Mouse (Mus musculus) urinary bladder, postnatal 36 days (tissue): ENCODE data around the gene Ppp3cb.
"Not testable (repeated sequence)": the region's sequence is repeated elsewhere in the genome, so short reads cannot be mapped to it uniquely, and the experiment has no call there.

Experiments
- DNase-seq, 2 experiments: peaks; one replicate each; pipeline ENCODE4 v3.0.0; 2022; ENCODE audit warnings: low spot score in 2 of 2, mixed read lengths in 1 of 2

Ppp3cb gene

DNA sequence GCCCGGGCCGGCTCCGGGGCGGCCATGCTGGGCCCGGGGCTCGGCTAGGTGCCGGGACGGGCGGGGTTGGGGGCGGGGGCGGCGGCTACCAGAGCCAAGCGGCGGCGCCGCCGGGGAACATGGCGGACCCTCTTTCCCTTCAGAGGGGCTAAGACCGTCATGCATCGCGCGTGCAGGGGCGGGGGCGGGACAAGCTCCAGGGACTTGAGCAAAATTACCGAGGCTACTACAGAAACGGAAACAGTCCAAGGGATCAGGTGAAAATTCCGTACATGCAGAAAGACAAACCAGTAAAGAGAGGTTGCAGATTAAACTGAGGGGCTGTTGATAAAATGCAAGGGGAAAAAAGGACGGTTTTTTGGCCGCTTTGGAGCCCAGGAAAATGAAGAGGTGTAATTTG lies at the start of gene Ppp3cb:
TSS of gene Ppp3cb (minus strand) at position 159 of the 400 bp plus-strand sequence.
- DNase-seq, result no peak

DNA sequence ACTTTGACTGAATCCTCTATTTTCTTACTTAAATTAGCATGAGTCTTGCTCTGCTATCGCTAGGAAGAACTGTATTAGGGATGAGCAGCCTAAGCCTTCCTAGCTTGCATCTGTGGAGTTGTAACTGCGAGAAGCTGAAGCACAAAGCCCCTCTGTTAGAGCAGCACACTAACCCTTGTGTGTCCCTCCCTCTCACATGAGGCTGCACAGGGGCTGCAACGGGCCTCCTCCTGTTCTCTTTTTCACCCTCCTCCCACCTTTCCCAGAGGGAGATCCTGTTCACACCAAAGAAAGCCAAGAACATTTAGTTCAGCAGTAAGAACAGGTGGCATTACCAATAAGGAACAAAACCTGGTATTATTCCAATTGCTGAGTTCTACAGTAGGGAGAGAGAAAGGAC lies 49.4 kb upstream of the Ppp3cb start:
- DNase-seq, result no peak

DNA sequence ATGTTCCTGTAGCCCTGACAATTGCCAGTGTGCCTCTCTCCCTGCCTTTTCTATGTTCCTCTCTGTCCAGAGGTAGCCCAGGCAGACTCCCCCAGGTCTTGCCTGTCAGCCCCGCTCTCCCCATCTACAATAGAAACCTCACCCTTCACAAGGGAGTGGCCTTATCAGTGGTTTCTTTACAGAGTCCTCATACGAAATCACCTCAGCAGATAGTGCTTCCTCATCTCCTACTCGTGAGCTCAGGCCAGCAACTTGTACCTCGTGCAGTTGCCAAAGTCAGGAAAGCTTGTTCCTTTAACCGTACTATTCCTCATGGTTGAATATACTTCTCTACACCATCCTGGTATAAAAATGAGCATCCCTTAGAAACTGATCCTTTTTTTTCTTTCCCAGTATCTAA lies 41.1 kb upstream of the Ppp3cb start:
- DNase-seq, result no peak

DNA sequence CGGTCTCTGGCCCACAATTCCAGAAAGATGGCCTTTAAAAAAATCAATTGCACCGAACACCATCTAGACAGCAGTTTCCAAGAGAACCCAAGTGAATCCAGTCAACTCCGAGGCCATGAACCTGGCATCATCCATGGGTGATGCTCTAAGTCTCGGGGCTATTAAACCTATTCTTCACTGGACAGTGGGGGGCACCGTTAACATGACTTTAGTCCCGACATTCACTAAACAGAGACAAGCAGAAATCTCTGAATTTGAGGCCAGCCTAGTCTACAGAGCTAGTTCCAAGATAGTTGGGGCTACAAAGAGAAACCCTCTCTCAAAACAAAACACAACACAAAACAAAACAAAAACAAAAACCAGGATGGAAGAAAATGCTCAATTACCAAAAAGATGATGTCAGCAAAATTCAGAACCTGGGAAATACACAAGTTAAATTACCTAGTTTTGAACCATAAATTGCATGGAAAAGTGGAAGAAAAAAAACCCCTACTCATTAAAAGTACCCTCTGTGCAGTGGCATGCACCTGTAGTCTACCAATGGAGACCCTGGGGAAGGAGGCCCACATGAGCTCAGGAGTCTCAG lies 32.5 kb upstream of the Ppp3cb start:
- no peak for DNase-seq

DNA sequence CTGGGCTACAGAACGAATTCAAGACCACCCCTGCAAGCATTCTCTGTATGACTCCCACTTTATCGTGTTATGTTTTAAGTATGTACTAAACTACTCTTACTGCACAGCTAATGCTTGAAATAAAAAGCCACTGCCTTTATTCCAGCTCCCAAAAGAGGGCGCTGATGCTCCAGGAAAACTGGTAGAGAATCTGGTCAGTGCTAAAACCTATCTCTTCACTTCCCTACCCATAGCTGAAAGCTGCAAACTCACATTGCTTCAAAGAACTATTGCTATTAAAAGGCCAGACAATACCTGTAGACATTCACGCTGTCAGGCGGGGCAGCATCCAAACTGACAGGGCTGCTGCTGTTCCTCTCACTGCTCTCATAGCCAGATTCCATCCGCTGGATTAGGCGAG lies 29.8 kb upstream of the Ppp3cb start:
- DNase-seq, result peak; percentile 57 to 70

DNA sequence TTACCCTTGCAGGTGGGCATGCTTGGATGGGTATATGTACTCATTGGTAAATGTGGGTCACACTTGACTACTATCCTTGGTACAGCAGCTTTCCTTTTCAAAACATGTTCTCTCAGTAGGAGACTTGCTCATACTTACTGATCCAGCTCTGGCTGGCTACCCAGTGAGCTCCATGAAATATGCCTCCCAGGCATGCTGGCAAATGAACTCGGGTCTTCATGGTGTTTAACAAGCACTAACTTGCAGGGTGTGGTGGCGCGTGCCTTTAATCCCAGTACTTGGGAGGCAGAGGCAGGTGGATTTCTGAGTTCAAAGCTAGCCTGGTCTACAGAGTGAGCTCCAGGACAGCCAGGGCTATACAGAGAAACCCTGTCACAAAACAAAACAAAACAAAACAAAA lies 26.8 kb upstream of the Ppp3cb start:
- DNase-seq, result not testable (repeated sequence)

DNA sequence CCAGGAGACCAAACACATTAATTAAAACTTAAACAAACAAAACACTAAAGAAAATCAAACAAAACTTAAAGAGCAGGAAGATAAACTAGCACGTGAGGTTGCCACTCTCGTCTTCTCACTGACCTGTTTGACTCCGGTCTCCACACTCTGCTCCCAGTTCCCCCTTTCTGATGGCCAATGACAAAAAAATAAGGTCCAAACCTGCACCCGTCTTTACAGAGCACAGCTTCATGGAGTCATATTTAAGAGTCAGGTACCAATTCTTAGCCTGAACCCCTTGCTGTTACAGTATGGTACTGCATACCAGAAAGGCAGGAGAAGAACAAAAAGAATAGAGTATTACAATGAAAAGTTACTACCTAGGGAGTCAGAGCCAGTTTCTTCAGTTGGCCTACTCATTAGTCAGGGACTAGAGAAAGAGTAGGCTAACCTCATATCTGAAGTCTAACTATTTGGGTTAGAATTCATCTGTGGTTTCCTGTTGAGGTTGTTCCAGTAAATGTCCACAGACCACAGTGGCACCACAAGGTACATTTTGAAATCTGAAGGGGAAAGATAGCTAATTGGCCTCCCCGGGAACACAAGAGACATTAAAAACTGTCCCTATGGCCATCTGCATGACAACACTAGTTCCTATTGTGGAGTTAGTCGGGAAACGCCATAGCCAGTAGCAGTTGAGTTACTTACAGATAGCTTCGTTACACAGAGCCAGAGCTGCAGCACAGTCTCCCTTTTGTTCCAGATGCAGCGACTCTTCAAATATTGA lies 19.1 kb upstream of the Ppp3cb start:
- DNase-seq, result no peak

DNA sequence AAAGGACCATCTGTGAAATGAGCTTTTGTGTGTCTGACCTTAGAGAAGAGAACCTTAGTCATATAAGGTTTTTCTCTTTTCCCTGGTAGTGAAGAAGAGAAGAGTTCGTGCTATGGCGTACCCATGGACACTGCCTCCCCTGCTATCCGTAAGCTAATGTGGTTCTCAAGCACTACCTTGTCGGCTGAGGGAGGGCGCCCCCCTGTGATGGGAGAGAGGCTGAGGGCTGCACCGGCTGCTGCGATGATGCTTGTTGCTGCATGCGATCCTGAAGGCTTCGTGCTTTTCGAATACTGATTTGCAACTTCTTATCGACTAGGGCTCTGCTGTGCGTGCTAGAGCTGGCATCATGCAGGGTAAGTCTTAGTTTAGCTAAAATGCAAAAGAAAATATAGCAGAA lies 18.3 kb upstream of the Ppp3cb start:
- no peak for DNase-seq

DNA sequence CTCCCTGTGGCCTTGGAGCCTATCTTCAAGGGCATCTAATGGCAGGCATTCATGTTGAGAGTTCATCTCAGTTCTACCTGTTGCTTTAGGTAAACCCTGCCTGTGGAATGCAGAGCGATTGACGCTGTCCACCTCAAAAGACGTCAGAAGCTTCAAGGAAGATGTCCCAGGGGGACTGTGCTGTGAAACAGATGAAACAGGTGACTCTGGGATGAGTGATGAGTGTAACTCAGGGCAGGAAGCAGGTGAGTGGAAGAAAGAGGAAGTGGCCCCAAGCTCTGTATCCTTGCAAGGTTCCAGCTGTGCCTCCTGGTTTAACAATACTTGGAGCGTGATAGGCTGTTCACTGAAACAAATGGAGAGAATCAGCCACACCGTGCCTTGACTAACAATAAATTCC lies 15.5 kb upstream of the Ppp3cb start:
- no peak for DNase-seq

DNA sequence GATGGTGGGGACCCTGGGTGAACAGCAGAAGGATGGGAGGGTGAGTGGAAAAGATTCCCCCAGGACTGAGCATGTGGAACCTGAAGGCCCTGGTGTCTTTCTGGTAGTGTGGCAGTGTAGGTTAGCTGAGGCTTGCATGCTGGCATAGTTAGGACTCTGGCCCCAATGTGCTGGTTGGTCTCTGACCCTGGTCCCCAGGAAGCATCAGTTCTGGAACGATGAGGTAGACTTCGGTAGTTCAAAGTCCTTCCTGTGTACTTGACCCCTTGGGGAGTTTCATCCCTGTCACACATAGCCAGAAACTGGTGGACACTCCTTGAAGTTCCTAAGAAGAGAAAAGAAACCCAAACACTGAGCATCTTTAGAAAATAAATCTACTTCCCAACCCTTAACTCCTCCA lies 3.8 kb upstream of the Ppp3cb start:
- DNase-seq, result no peak

DNA sequence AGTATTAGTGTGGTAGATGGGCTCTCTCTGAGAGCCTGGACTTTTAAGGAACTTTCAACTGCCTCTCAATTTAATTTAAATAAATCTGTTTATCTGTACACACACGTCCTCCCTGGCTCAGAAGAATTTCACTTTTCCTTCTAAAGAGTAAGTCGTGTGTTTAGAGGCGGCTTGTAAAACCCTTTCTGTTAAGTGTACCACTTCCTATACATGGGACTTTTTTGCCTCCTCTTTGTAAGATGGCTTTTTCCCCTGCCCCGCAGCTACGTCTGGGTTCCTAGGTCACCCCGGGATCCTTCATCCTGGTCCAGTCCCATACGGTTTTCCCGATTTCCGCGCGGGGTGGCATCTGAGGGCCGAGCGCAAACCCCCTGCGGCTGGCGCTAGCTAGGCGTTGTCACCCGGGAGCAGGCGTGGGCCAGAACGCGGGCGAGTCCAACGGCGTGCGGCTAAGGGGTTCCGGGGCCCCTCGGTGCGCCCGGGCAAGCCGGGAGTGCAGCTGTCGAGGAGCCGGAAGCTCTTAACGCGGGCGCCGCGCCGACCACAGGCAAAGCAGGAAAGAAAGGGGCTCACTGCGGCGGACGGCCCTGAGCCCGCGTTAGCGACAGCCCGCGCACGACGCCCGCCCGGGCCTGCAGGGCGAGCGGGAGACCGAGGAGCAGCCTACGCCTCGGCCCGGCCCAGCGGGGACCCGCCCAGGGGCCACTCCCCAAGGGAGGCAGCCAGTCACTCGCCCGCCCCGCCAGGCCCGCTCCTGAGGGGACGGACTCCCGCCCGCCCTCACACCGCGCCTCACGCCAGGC lies 643 bp downstream of the Ppp3cb start:
- DNase-seq, result peak; percentile 86 to 94

DNA sequence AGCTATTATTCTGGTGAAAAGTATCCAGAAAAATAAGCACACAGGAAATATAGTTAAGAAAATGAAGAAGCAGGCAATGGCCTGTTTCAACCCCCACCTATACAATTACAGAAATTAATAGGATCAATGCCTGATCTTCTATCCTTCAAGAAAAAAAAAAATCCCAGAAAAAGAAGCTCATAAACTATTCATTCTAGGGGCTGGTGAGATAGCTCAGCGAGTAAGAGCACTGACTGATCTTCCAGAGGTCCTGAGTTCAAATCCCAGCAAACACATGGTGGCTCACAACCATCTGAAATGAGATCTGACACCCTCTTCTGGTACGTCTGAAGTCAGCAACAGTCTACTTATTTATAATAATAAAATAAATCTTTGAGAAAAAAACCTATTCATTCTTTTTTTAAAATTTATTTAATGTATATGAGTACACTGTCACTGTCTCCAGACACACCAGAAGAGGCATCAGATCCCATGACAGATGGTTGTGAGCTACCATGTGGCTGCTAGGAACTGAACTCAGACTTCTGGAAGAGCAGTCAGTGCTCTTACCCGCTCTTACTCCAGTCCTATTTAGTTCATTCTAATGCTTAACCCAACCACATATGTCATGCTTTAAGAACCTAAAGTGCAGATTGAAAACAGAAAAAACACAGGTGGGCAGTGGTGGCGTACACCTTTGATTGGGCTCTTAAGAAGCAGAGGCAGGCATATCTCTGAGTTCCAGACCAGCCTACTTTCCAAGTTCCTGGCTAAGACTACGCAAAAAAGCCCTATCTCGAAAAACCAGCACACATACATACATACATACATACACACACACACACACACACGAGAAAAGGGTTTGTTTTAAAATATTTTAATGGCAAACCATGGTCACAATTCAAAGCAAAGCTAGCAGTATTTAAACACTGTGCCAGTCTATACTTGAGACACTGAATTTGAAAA lies 1.6 kb downstream of the Ppp3cb start:
- no peak for DNase-seq

DNA sequence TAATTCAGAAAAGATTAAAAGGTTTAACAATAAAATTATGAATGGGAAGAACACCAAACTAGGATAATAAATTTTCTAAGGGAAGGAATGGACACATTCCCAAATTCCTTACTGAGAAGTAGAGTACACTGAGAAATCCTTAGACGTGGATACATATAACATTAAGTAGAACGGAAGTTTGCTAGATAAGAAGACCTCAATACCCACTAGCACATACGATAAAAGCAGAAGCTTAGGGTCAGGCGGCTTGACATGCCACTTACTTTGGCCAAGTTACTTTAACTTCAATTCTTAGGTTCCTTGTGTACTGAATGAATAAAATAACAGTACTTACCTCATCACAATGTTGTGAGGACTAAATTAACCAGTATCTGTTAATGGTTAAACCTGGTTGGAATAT lies 16.7 kb downstream of the Ppp3cb start:
- no peak for DNase-seq

DNA sequence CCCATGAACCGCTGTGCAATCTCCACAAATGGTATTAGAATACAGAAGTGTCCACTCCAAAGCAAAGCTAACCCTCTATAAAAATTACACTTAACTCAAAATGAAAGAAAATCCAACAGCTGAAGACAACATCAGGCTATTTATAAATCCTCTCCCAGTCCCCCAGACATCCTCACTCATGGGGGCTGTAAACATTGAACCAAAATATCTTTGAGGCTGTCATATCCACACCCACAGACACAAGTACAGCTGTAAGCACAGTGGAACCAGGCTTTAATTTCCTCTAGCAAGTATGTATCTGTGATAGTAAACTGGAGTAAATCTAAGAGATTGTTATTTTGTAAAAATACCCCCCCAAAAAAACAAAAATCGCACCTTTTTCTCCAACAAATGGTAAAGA lies 26.2 kb downstream of the Ppp3cb start:
- no peak for DNase-seq

DNA sequence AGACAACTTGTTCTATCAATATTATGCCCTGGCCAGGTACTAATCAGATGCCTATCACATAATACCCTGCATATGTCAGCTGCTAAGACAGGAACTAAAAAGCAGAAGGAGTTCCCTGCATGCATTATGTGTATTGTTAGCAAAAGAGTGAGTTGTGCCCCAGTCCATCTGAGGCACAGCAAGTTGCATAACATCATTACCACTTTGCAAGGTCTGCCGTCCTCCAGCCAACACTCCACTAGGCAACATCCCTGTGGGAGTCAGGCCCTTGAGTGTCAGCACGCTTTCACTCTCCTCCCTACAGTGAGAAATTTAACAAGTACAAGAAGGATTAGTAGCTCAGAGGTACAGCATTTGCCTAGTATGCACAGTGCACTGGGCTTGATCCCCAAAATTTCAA lies 37.9 kb downstream of the Ppp3cb start:
- DNase-seq, result no peak

DNA sequence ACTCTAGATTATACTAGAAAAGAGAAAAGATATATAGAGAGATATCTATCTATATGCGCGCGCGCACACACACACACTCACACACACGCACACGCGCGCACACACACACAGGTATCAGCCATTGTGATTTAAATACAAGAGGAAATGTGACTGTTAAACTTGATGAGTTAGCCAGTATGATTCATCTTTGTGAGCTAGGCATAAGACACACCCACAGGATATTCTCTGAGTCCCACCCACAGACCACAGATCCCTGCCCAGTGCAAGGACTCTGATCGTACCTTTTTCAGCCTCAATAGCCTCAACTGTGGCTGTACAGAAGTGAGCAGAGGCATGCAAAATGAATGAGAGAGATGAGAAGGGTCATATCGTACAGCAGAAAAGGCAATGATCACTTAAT lies 43.4 kb downstream of the Ppp3cb start:
- DNase-seq, result no peak

DNA sequence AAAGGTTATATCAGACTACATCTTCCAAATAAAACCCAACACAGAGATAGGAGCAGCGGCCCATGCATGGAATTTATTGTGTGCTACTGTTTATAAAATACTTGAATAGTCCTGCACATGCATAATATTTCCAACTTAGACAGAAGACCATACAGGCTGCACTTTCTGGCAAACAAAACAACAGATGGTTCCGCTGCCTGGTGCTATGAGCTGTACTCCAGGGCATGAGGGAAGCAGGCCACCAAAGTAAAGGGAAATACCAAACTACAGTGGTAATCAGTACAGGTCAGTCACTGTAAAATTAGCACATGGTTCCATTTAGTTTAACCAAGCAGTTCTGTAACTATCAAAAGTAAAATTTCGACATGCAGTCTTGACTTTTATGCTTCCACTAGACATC lies 46.4 kb downstream of the Ppp3cb start:
- no peak for DNase-seq

DNA sequence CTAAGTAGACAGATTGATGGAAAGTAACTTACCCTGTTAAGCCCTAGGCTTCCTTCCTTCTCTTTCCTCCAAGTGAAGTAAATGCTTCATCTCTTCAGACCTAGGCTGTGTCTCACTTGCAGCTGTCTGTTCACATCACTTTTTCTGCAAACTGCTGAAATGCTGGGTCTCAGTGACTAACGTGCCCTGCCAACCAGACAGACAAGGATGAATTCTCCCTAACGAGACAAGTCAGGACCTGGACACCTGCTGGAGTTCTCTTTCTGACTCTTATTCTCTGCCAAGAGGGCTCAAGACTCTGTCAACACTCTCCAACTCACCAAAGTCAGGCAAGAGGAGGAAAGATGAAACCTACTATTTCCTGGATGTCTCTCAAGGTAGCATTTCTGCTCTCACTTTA lies 49.8 kb downstream of the Ppp3cb start, which contains the start of gene Mss51:
TSS of gene Mss51 (minus strand) at position 299 of the 400 bp plus-strand sequence.
- DNase-seq, result no peak

DNA sequence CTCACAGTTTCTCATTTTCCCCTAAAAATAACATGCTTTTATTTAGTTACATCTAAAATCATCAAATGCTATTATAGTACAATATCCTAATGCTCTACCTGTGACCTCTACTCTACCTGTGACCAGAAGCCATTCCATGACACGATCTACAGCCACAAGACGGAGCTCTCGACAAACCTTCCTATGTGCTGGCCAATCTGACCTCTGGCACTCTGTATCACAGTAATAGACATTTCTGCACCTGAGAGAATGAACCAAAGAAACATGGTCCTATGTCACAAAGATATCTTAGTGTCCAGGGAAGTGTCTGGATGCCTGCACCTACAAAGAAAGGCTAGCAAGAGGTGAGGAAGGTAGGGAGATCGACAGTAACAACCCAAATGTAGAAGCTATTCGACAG lies 60.3 kb downstream of the Ppp3cb start:
- no peak for DNase-seq

DNA sequence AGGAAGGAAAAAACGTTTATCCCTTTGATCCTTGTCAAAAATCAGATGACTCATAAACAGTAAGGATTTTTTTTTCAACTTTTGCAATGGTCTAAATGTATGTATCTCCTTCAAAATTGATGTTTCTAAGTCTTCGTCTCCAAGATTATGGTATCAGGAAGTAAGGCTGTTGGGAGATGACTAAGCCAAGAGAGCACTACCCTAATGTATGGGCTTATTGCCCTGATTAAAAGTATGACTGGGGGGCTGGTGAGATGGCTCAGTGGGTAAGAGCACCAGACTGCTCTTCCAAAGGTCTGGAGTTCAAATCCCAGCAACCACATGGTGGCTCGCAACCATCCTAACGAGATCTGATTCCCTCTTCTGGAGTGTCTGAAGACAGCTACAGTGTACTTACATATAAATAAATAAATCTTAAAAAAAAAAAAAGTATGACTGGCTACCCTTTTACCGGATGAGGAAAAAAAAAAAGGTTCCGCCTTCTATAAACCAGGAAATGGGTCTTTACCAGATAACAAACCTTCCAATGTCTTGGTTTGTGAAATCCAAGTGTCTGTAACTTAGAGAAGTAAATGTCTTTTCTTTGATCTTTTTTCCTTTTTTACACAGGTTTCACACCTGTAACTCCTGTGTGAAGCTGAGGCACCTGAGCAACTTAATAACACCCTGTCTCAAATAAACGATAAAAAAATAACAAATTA lies 64.2 kb downstream of the Ppp3cb start:
- DNase-seq, result no peak

DNA sequence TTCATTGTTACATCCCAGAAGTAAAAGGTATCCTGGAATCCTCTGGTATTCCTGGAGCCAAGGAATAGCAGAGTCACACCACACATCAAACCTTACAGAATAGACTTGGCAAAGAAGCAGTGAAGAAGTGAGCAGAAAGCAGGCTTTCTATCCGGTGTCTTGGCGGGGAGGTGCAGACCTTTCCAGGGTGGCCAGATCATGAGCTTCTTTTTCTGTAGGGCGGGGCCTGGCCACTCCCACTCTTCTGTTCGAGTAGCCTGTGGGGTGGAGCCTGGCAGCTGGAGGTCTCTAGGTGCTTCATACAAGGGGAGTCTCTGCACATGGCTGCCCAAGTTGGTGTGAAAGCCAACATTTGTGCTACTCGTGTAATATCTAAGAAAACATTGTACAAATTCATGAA lies 65.2 kb downstream of the Ppp3cb start:
- no peak for DNase-seq
